Mouse (Mus musculus) small intestine, adult 2 months (tissue): ENCODE data around the gene Pold4. TPM values are rescaled to one million over a fixed set of nuclear protein-coding genes. Genes with fewer than 3 reads are reported as not detected.

ENCODE experiments used
- H3K27ac ChIP-seq: fragments of 200-500 bp; 2 replicates; pipeline ENCODE4 v1.5.1; 2012; ENCODE audit warnings: low read depth, low read length, control low read depth, inconsistent platforms; ENCODE audit not compliant: insufficient read depth
- H3K27me3 ChIP-seq: fragments of 200-500 bp; 2 replicates; pipeline ENCODE4 v1.6.1; 2012; ENCODE audit warnings: mild to moderate bottlenecking, moderate library complexity, low read length, inconsistent platforms; ENCODE audit not compliant: control insufficient read depth, insufficient read depth
- H3K36me3 ChIP-seq: fragments of 200-500 bp; 2 replicates; pipeline ENCODE4 v1.6.1; 2012; ENCODE audit warnings: mild to moderate bottlenecking, low read length, control low read depth, inconsistent platforms; ENCODE audit not compliant: control insufficient read depth, insufficient read depth
- H3K4me1 ChIP-seq: fragments of 200-500 bp; 2 replicates; pipeline ENCODE4 v1.6.1; 2012; ENCODE audit warnings: low read length, inconsistent platforms, mixed read lengths; ENCODE audit not compliant: control insufficient read depth, insufficient read depth, insufficient read length
- H3K4me3 ChIP-seq: fragments of 200-500 bp; 2 replicates; pipeline ENCODE4 v1.5.1; 2012; ENCODE audit warnings: low read depth, mild to moderate bottlenecking, control low read depth, inconsistent platforms, low read length, moderate library complexity
- CTCF ChIP-seq: fragments of 200-500 bp; IDR thresholded peaks from 2 replicates; pipeline ENCODE4 v1.5.1; 2012; ENCODE audit warnings: low read depth, mild to moderate bottlenecking, control low read depth, inconsistent platforms, low read length, moderate library complexity, mixed read lengths; ENCODE audit not compliant: insufficient replicate concordance, insufficient read length; ENCODE audit errors: extremely low read depth
- POLR2A ChIP-seq: fragments of 200-500 bp; IDR thresholded peaks from 2 replicates; pipeline ENCODE4 v1.6.1; 2012; ENCODE audit warnings: low read depth, mild to moderate bottlenecking, control low read depth, inconsistent platforms, low read length, moderate library complexity
- WGBS: fragments of 180-500 bp; shearing (Covaris S2); methylation state at CpG from one replicate; pipeline ENCODE4 v1.1.7; 2018; 5-methylcytosine and 5-hydroxymethylcytosine counted together
- polyA plus RNA-seq: library from polyadenylated mRNA; depleted of rRNA; stranded (reverse); fragments of >200 nt; gene quantifications from 2 replicates; pipeline ENCODE4 v1.2.3, GENCODE M21; 2012; rRNA removed

The Pold4 gene
- polyA plus RNA-seq, 1 experiment: 118 TPM

- Histone ChIP-seq H3K4me1 (peaks cover 14% of the 10 kb centered on the region), H3K4me3 (no peak overlapping the region), H3K27me3 (no peaks in the 10 kb centered on the region), H3K36me3 (peaks cover 7% of the 10 kb centered on the region; the same call in 1 of the 2 replicates), H3K27ac (no peak overlapping the region)
- 98% methylated on average over 11 of the region's 11 CpGs for WGBS
- no peak for TF ChIP-seq CTCF
- no peak for TF ChIP-seq POLR2A
These were observed 39.3 kb downstream of the Pold4 start for GRCm38 (mm10) chr19:4270972-4271371.

- TF ChIP-seq CTCF (no peak; the same call in 1 of the 2 replicates), POLR2A (no peak)
- H3K36me3 ChIP-seq: no peaks in the 10 kb centered on the region
- WGBS: 100% methylated on average over 1 of the region's 1 CpGs
These were observed 47.8 kb downstream of the Pold4 start for GRCm38 (mm10) chr19:4279487-4279886.

DNA sequence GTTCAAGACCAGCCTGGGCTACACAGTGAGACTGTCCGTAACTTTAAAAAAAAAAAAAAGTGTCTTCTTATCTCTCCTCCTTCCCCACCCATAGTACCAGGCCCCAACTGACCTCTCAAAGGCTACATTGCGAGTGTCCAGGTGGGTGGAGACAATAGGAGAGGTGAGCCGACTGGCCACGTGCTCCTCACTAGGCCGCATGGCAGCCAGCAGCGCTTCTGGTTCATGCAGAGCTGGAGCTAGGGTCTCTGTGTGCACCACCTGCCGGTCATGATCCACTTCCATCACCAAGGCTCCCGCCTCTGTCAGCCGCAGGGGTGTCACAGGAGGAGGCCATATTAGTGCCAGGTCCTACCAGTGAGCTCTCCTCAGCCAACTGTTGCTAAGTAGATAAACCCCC is 48.7 kb downstream of the Pold4 start:
- 96% methylated on average over 9 of the region's 9 CpGs for WGBS
- no peak overlapping the region for H3K4me3 ChIP-seq
- no peak for TF ChIP-seq POLR2A
- no peak for TF ChIP-seq CTCF

More at GRCm38 (mm10) chr19:4279487-4279886, 47.8 kb downstream of the Pold4 start:
- no peaks in the 10 kb centered on the region for H3K27me3 ChIP-seq
- no peak overlapping the region for H3K27ac ChIP-seq
- H3K4me3 ChIP-seq: no peak overlapping the region
- peaks cover 3% of the 10 kb centered on the region for H3K4me1 ChIP-seq

DNA sequence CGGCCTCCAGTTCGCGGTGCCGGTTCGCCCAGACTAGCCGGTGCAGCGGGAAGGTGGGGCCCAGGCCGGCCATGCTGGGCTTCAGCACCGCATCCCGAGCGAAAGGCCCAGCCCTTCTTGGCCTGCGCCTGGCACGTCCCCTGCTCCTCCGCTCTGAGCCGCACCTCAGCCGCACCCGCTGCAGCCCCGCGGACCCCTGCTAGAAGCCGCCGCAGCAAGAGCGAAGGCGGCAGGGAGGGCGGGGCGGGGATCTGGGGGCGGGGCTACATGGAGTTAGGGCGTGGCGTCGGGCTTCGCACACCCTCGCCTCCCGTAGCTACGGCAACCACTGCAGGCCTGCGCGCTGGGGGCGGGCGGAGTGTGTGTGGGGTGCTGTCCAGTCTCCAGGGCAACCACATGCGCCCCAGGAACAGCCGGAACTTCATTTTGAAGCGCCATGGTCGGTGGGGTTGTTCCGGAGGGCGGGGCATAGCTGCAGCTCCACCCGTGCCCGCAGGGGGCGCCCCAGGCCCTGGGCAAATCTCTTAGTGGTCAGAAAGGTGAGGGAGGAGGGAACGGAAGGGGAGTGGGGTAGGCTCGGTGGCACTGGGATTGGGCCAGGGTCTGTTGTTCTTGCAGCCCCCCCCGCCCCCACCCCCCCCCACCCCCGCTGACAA is 51.3 kb downstream of the Pold4 start, which contains the start of gene Ankrd13d:
TSS of gene Ankrd13d (minus strand) at position 240 of the 656 bp plus-strand sequence.
- H3K27me3 ChIP-seq: no peaks in the 10 kb centered on the region
- H3K4me1 ChIP-seq: peaks cover 3% of the 10 kb centered on the region
- under 1% methylated on average over 50 of the region's 50 CpGs for WGBS
- no peak within 1 kb of the TSS for H3K27ac ChIP-seq
- TF ChIP-seq CTCF (peak; percentile 75), POLR2A (no peak)
- peak within 1 kb of the TSS; percentile 82 for H3K4me3 ChIP-seq
- peaks cover 23% of the 10 kb centered on the region for H3K36me3 ChIP-seq

More for the DNA sequence above, 48.7 kb downstream of the Pold4 start:
- H3K27ac ChIP-seq: no peak overlapping the region
- no peaks in the 10 kb centered on the region for H3K27me3 ChIP-seq
- 0 out of 2 replicates have a peak, but pooled peaks cover 2% of the 10 kb centered on the region for H3K36me3 ChIP-seq
- peaks cover 3% of the 10 kb centered on the region for H3K4me1 ChIP-seq

Other genes with a start within 250 kb of the Pold4 start
- gene Acy3, start 245.3 kb upstream of the Pold4 start, polyA plus RNA-seq: 99.4 and 147 TPM in 2 replicates
- 0.10 TPM in 1 of 2 replicates, not detected in the other for gene Tbx10, start 239.1 kb upstream of the Pold4 start, polyA plus RNA-seq
- gene Nudt8, start 231.3 kb upstream of the Pold4 start, polyA plus RNA-seq: 30.6 and 33.7 TPM in 2 replicates
- gene Gm49405, start 231.3 kb upstream of the Pold4 start, polyA plus RNA-seq: 0.77 and 0.90 TPM in 2 replicates
- 5.1 and 8.2 TPM in 2 replicates for gene Doc2g, start 228.6 kb upstream of the Pold4 start, polyA plus RNA-seq
- 92.8 and 170 TPM in 2 replicates for gene Ndufv1, start 219.1 kb upstream of the Pold4 start, polyA plus RNA-seq
- 798 and 1,214 TPM in 2 replicates for gene Gstp1, start 193.9 kb upstream of the Pold4 start, polyA plus RNA-seq
- 231 and 289 TPM in 2 replicates for gene Gstp2, start 185.9 kb upstream of the Pold4 start, polyA plus RNA-seq
- gene Gstp3, start 172.3 kb upstream of the Pold4 start, polyA plus RNA-seq: 11.8 and 15.0 TPM in 2 replicates
- 24.8 TPM in 1 of 2 replicates, not detected in the other for gene Cabp2, start 150.3 kb upstream of the Pold4 start, polyA plus RNA-seq
- 186 and 366 TPM in 2 replicates for gene Cdk2ap2, start 134.7 kb upstream of the Pold4 start, polyA plus RNA-seq
- gene Pitpnm1, start 131.9 kb upstream of the Pold4 start, polyA plus RNA-seq: 108 and 197 TPM in 2 replicates
- 41.3 and 59.8 TPM in 2 replicates for gene Aip, start 106.0 kb upstream of the Pold4 start, polyA plus RNA-seq
- gene Gpr152, start 92.1 kb upstream of the Pold4 start, polyA plus RNA-seq: 0.06 TPM in 1 of 2 replicates, not detected in the other
- 0.25 and 0.42 TPM in 2 replicates for gene Cabp4, start 87.9 kb upstream of the Pold4 start, polyA plus RNA-seq
- 264 and 493 TPM in 2 replicates for gene Coro1b, start 83.3 kb upstream of the Pold4 start, polyA plus RNA-seq
- gene Ptprcap, start 78.3 kb upstream of the Pold4 start, polyA plus RNA-seq: 95.3 and 169 TPM in 2 replicates
- gene Rps6kb2, start 68.5 kb upstream of the Pold4 start, polyA plus RNA-seq: 37.9 and 42.5 TPM in 2 replicates
- gene Carns1, start 56.4 kb upstream of the Pold4 start, polyA plus RNA-seq: 3.7 and 4.4 TPM in 2 replicates
- 15.3 and 21.9 TPM in 2 replicates for gene Tbc1d10c, start 40.6 kb upstream of the Pold4 start, polyA plus RNA-seq
- 142 and 258 TPM in 2 replicates for gene Ppp1ca, start 39.8 kb upstream of the Pold4 start, polyA plus RNA-seq
- gene Rad9a, start 30.2 kb upstream of the Pold4 start, polyA plus RNA-seq: 8.2 and 12.2 TPM in 2 replicates
- 10.1 and 12.4 TPM in 2 replicates for gene Clcf1, start 17.7 kb upstream of the Pold4 start, polyA plus RNA-seq
- gene AC109138.7, start 17.5 kb upstream of the Pold4 start, polyA plus RNA-seq: not detected in 2 replicates
- 72.2 and 105 TPM in 2 replicates for gene Ssh3, start 37.3 kb downstream of the Pold4 start, polyA plus RNA-seq
- 1.1 and 1.8 TPM in 2 replicates for gene Ankrd13d, start 51.2 kb downstream of the Pold4 start, polyA plus RNA-seq
- 64.0 and 128 TPM in 2 replicates for gene Grk2, start 74.3 kb downstream of the Pold4 start, polyA plus RNA-seq
- gene Kdm2a, start 166.4 kb downstream of the Pold4 start, polyA plus RNA-seq: 37.8 and 100 TPM in 2 replicates
- gene Rhod, start 207.5 kb downstream of the Pold4 start, polyA plus RNA-seq: 56.0 and 168 TPM in 2 replicates
- gene Syt12, start 245.5 kb downstream of the Pold4 start, polyA plus RNA-seq: 9.3 and 41.8 TPM in 2 replicates